Mouse (Mus musculus) frontal cortex, postnatal 14 days (tissue): ENCODE measurements around the gene Arsb.

Source experiments
- DNase-seq, 2 experiments: peaks; one replicate each; pipeline ENCODE4 v3.0.0; 2022; ENCODE audit warnings: low spot score in 2 of 2

Gene Arsb

GRCm38 (mm10) chr13:93846831-93847518 lies 75.5 kb downstream of the Arsb start:
- no peak for DNase-seq

- DNase-seq = no peak
These were observed 76.2 kb downstream of the Arsb start for GRCm38 (mm10) chr13:93847614-93848013.

GRCm38 (mm10) chr13:93848615-93849014 lies 77.2 kb downstream of the Arsb start:
- DNase-seq = no peak

GRCm38 (mm10) chr13:93849751-93850355 lies 78.4 kb downstream of the Arsb start:
- DNase-seq = no peak

- no peak for DNase-seq
These were observed 79.2 kb downstream of the Arsb start for GRCm38 (mm10) chr13:93850674-93851073.

- no peak for DNase-seq
These were observed 81.1 kb downstream of the Arsb start for GRCm38 (mm10) chr13:93852419-93853138.

GRCm38 (mm10) chr13:93853767-93854166 lies 82.3 kb downstream of the Arsb start:
- DNase-seq = no peak

GRCm38 (mm10) chr13:93854325-93854724 lies 82.9 kb downstream of the Arsb start:
- DNase-seq = no peak

- no peak for DNase-seq
These were observed 83.6 kb downstream of the Arsb start for GRCm38 (mm10) chr13:93854966-93855562.

- DNase-seq = no peak
These were observed 84.3 kb downstream of the Arsb start for GRCm38 (mm10) chr13:93855701-93856183.

GRCm38 (mm10) chr13:93861211-93861610 lies 89.8 kb downstream of the Arsb start:
- DNase-seq = no peak

- DNase-seq = no peak
These were observed 92.8 kb downstream of the Arsb start for GRCm38 (mm10) chr13:93864066-93864740.

- DNase-seq = no peak
These were observed 95.2 kb downstream of the Arsb start for GRCm38 (mm10) chr13:93866638-93867037.

- no peak for DNase-seq
These were observed 100.3 kb downstream of the Arsb start for GRCm38 (mm10) chr13:93871681-93872080.

GRCm38 (mm10) chr13:93872591-93872990 lies 101.2 kb downstream of the Arsb start:
- DNase-seq = no peak

- no peak for DNase-seq
These were observed 106.5 kb downstream of the Arsb start for GRCm38 (mm10) chr13:93877924-93878323.

GRCm38 (mm10) chr13:93879426-93879825 lies 108.0 kb downstream of the Arsb start:
- DNase-seq = no peak

GRCm38 (mm10) chr13:93882132-93882531 lies 110.7 kb downstream of the Arsb start:
- DNase-seq = no peak

GRCm38 (mm10) chr13:93886999-93887398 lies 115.6 kb downstream of the Arsb start:
- DNase-seq = no peak

GRCm38 (mm10) chr13:93888196-93888595 lies 116.8 kb downstream of the Arsb start:
- DNase-seq = no peak

- DNase-seq = no peak
These were observed 117.5 kb downstream of the Arsb start for GRCm38 (mm10) chr13:93888916-93889315.

- DNase-seq = no peak
These were observed 118.6 kb downstream of the Arsb start for GRCm38 (mm10) chr13:93889991-93890390.
